Mouse (Mus musculus) limb, embryonic 10.5 days (tissue): ENCODE measurements around the gene Gm20075. TPM values are rescaled to one million over a fixed set of nuclear protein-coding genes. Genes with fewer than 3 reads are reported as not detected.
"Not testable (repeated sequence)": the region's sequence is repeated elsewhere in the genome, so short reads cannot be mapped to it uniquely, and the experiment has no call there.

ENCODE experiments used
- DNase-seq: peaks from one replicate; pipeline ENCODE4 v3.0.0-alpha.2; 2017; ENCODE audit warnings: low spot score
- H3K27ac ChIP-seq: fragments of 300-500 bp; sonication (generic); 2 replicates; pipeline ENCODE4 v1.5.1; 2016; ENCODE audit warnings: mild to moderate bottlenecking
- H3K27me3 ChIP-seq: fragments of 300-500 bp; sonication (generic); 2 replicates; pipeline ENCODE4 v1.6.1; 2016; ENCODE audit warnings: low read depth, mild to moderate bottlenecking; ENCODE audit not compliant: poor library complexity, severe bottlenecking
- H3K36me3 ChIP-seq: fragments of 300-500 bp; sonication (generic); 2 replicates; pipeline ENCODE4 v1.6.1; 2016; ENCODE audit warnings: mild to moderate bottlenecking, moderate library complexity
- H3K4me1 ChIP-seq: fragments of 300-500 bp; sonication (generic); 2 replicates; pipeline ENCODE4 v1.6.1; 2016
- H3K4me3 ChIP-seq: fragments of 300-500 bp; sonication (generic); 2 replicates; pipeline ENCODE4 v1.5.1; 2016; ENCODE audit warnings: mild to moderate bottlenecking, moderate library complexity
- H3K9me3 ChIP-seq: fragments of 300-500 bp; sonication (generic); replicated peaks from 2 replicates; pipeline ENCODE4 v1.6.1; 2016; ENCODE audit warnings: mild to moderate bottlenecking
- WGBS: fragments of 180-500 bp; shearing (Covaris S2); methylation state at CpG from one replicate; pipeline ENCODE4 v1.1.7; 2016; 5-methylcytosine and 5-hydroxymethylcytosine counted together
- polyA plus RNA-seq: library from polyadenylated mRNA; unstranded; fragments of >200 nt; fragmentation: Nextera tagmentation; extraction: Ambion mirVana; gene quantifications from 2 replicates; pipeline ENCODE4 v1.2.1, GENCODE M21; 2016

Gm20075 gene
- 30.1 and 38.6 TPM in 2 replicates for polyA plus RNA-seq

- not testable (repeated sequence) for H3K4me3 ChIP-seq, H3K9me3 ChIP-seq, H3K36me3 ChIP-seq, H3K4me1 ChIP-seq, H3K27me3 ChIP-seq, H3K27ac ChIP-seq, DNase-seq
- WGBS, result 87% methylated on average over 3 of the region's 3 CpGs
Measured at GRCm38 (mm10) chr13:96081276-96081675, at the start of gene Gm20075. Gm20075 (minus strand) TSS chr13:96081376.

- H3K27ac ChIP-seq, result no peak overlapping the region
- no peak for DNase-seq
- H3K27me3 ChIP-seq, result peaks cover 73% of the 10 kb centered on the region
- no peaks in the 10 kb centered on the region for H3K9me3 ChIP-seq
- 81% methylated on average over 3 of the region's 3 CpGs for WGBS
- peaks cover 32% of the 10 kb centered on the region for H3K4me1 ChIP-seq
- no peaks in the 10 kb centered on the region for H3K36me3 ChIP-seq
- no peak overlapping the region for H3K4me3 ChIP-seq
Measured at GRCm38 (mm10) chr13:96129081-96129480, 47.9 kb upstream of the Gm20075 start.

GRCm38 (mm10) chr13:96126669-96127068 lies 45.5 kb upstream of the Gm20075 start:
- Histone ChIP-seq H3K4me3 (no peak overlapping the region), H3K27me3 (peaks cover 49% of the 10 kb centered on the region), H3K27ac (no peak overlapping the region), H3K36me3 (no peaks in the 10 kb centered on the region), H3K9me3 (no peaks in the 10 kb centered on the region), H3K4me1 (peaks cover 11% of the 10 kb centered on the region)
- no peak for DNase-seq
- WGBS, result 85% methylated on average over 6 of the region's 6 CpGs

GRCm38 (mm10) chr13:96125011-96125410 lies 43.8 kb upstream of the Gm20075 start:
- no peak overlapping the region for H3K27ac ChIP-seq
- H3K4me1 ChIP-seq, result no peaks in the 10 kb centered on the region
- DNase-seq, result no peak
- peaks cover 33% of the 10 kb centered on the region for H3K27me3 ChIP-seq
- no peak overlapping the region for H3K4me3 ChIP-seq
- H3K36me3 ChIP-seq, result no peaks in the 10 kb centered on the region
- no peaks in the 10 kb centered on the region for H3K9me3 ChIP-seq
- WGBS, result 75% methylated on average over 5 of the region's 5 CpGs

- H3K36me3 ChIP-seq, result no peaks in the 10 kb centered on the region
- 79% methylated on average over 2 of the region's 2 CpGs for WGBS
- H3K4me3 ChIP-seq, result no peak overlapping the region
- H3K9me3 ChIP-seq, result no peaks in the 10 kb centered on the region
- H3K27ac ChIP-seq, result no peak overlapping the region
- H3K4me1 ChIP-seq, result no peaks in the 10 kb centered on the region
- no peaks in the 10 kb centered on the region for H3K27me3 ChIP-seq
- DNase-seq, result no peak
Measured at GRCm38 (mm10) chr13:96112711-96113110, 31.5 kb upstream of the Gm20075 start.

GRCm38 (mm10) chr13:96110767-96111166 lies 29.6 kb upstream of the Gm20075 start:
- Histone ChIP-seq H3K27me3 (no peaks in the 10 kb centered on the region), H3K4me3 (no peak overlapping the region), H3K27ac (no peak overlapping the region), H3K9me3 (no peaks in the 10 kb centered on the region), H3K36me3 (no peaks in the 10 kb centered on the region), H3K4me1 (no peaks in the 10 kb centered on the region)
- 92% methylated on average over 3 of the region's 3 CpGs for WGBS
- DNase-seq, result no peak

GRCm38 (mm10) chr13:96106367-96106766 lies 25.2 kb upstream of the Gm20075 start:
- Histone ChIP-seq H3K36me3 (no peaks in the 10 kb centered on the region), H3K27me3 (no peaks in the 10 kb centered on the region), H3K9me3 (no peaks in the 10 kb centered on the region), H3K4me3 (no peak overlapping the region), H3K4me1 (no peaks in the 10 kb centered on the region), H3K27ac (no peak overlapping the region)
- DNase-seq, result no peak
- WGBS, result 81% methylated on average over 4 of the region's 4 CpGs

GRCm38 (mm10) chr13:96090929-96091328 lies 9.8 kb upstream of the Gm20075 start:
- H3K27ac ChIP-seq, result no peak overlapping the region
- no peak for DNase-seq
- H3K4me1 ChIP-seq, result no peaks in the 10 kb centered on the region
- H3K9me3 ChIP-seq, result no peaks in the 10 kb centered on the region
- 87% methylated on average over 4 of the region's 4 CpGs for WGBS
- H3K27me3 ChIP-seq, result no peaks in the 10 kb centered on the region
- no peaks in the 10 kb centered on the region for H3K36me3 ChIP-seq
- H3K4me3 ChIP-seq, result no peak overlapping the region

- H3K9me3 ChIP-seq, result no peaks in the 10 kb centered on the region
- H3K4me3 ChIP-seq, result no peak overlapping the region
- no peaks in the 10 kb centered on the region for H3K36me3 ChIP-seq
- no peak for DNase-seq
- H3K27me3 ChIP-seq, result no peaks in the 10 kb centered on the region
- 91% methylated on average over 7 of the region's 7 CpGs for WGBS
- no peaks in the 10 kb centered on the region for H3K4me1 ChIP-seq
- H3K27ac ChIP-seq, result no peak overlapping the region
Measured at GRCm38 (mm10) chr13:96085581-96086302, 4.6 kb upstream of the Gm20075 start.

- WGBS, result 87% methylated on average over 1 of the region's 1 CpGs
- not testable (repeated sequence) for H3K4me3 ChIP-seq, H3K27me3 ChIP-seq, H3K27ac ChIP-seq, H3K4me1 ChIP-seq, H3K9me3 ChIP-seq, DNase-seq, H3K36me3 ChIP-seq
Measured at GRCm38 (mm10) chr13:96081754-96082153, 578 bp upstream of the Gm20075 start, which contains the start of gene Gm17190. Gm17190 (plus strand) TSS chr13:96082054.

- Histone ChIP-seq H3K36me3 (no peaks in the 10 kb centered on the region), H3K27me3 (no peaks in the 10 kb centered on the region), H3K27ac (no peak overlapping the region), H3K9me3 (no peaks in the 10 kb centered on the region), H3K4me3 (no peak overlapping the region), H3K4me1 (no peaks in the 10 kb centered on the region)
- DNase-seq, result no peak
- WGBS, result 83% methylated on average over 8 of the region's 8 CpGs
Measured at GRCm38 (mm10) chr13:96073555-96073954, 7.6 kb downstream of the Gm20075 start.

GRCm38 (mm10) chr13:96052755-96053154 lies 28.4 kb downstream of the Gm20075 start:
- no peaks in the 10 kb centered on the region for H3K4me1 ChIP-seq
- no peak overlapping the region for H3K27ac ChIP-seq
- no peaks in the 10 kb centered on the region for H3K27me3 ChIP-seq
- WGBS, result 84% methylated on average over 3 of the region's 3 CpGs
- no peak for DNase-seq
- no peaks in the 10 kb centered on the region for H3K9me3 ChIP-seq
- no peaks in the 10 kb centered on the region for H3K36me3 ChIP-seq
- H3K4me3 ChIP-seq, result no peak overlapping the region

- 79% methylated on average over 5 of the region's 5 CpGs for WGBS
- Histone ChIP-seq H3K27me3 (no peaks in the 10 kb centered on the region), H3K9me3 (no peaks in the 10 kb centered on the region), H3K36me3 (no peaks in the 10 kb centered on the region), H3K4me1 (no peaks in the 10 kb centered on the region), H3K4me3 (no peak overlapping the region), H3K27ac (no peak overlapping the region)
- no peak for DNase-seq
Measured at GRCm38 (mm10) chr13:96045396-96045795, 35.8 kb downstream of the Gm20075 start.
